In genomic region chrX:139484974-139485373, GRCm38 (mm10) we compare ENCODE assay signal across 25 mouse cellular contexts. TPM values are rescaled to one million over a fixed set of nuclear protein-coding genes. Genes with fewer than 3 reads are reported as not detected.
DNase-seq lines count a peak whose midpoint lies in the region; ATAC-seq and TF ChIP-seq lines count a peak whose summit lies in the region.
"Had no signal": no experiment of that assay in that cellular context is flagged by ENCODE, and none has a peak within 500 bp of the region (broad histone marks: within the 10 kb centered on the region; RNA-seq: fewer than 3 reads in every experiment).

No protein-coding gene starts in this region.

- DNase-seq in MEL (ENCODE audit: low read depth, low spot score) = peak; percentile 9
- no peak for DNase-seq in right cerebral cortex, postnatal 10 days (ENCODE audit: low spot score in 2 of 2)
- no peak for DNase-seq in adrenal gland, adult 18-20 months (ENCODE audit: low spot score in 2 of 2)
- DNase-seq in spleen, adult 12 weeks (ENCODE audit: low spot score) = no peak
- DNase-seq: adrenal gland, adult 8-10 months; adrenal gland, postnatal 14 days; adrenal gland, postnatal 36 days; B cell, adult 2 months; cerebellum, adult 11-12 months; cerebellum, adult 2 months; cerebellum, adult 9-10 months; cerebellum, postnatal 10 days; cerebellum, postnatal 25 days; embryo, embryonic 11 days; forebrain, postnatal 0 days had no signal

- ATAC-seq in granulocyte monocyte progenitor cell, adult 5-6 weeks (replicated peaks; ENCODE audit: poor library complexity, severe bottlenecking) = peak; percentile 84
- peak; percentile 46; the same call in 1 of the 2 replicates for ATAC-seq in megakaryocyte progenitor cell, adult 5-6 weeks (replicated peaks; ENCODE audit: poor library complexity)
- ATAC-seq: CD4-positive, CD25-positive, alpha-beta regulatory T cell, adult 4 months; forebrain, embryonic 13.5 days; forebrain, embryonic 15.5 days; forebrain, postnatal 0 days had no signal

- H3K9me3 ChIP-seq in MEL (replicated peaks; ENCODE audit: insufficient read depth, low read length) = no peaks in the 10 kb centered on the region
- H3K9me3 ChIP-seq: embryonic facial prominence, embryonic 13.5 days; embryonic facial prominence, embryonic 15.5 days; forebrain, embryonic 13.5 days; forebrain, embryonic 15.5 days; G1E had no signal

- H3K9ac ChIP-seq in MEL (ENCODE audit: control insufficient read depth, low read depth, low read length, poor library complexity, severe bottlenecking) = no peak overlapping the region
- H3K9ac ChIP-seq: embryonic facial prominence, embryonic 13.5 days; embryonic facial prominence, embryonic 15.5 days; forebrain, embryonic 13.5 days; forebrain, embryonic 15.5 days; forebrain, postnatal 0 days had no signal

- TF ChIP-seq CTCF in MEL (IDR thresholded peaks at IDR 0.05 in 2 of 3, conservative IDR thresholded peaks at IDR 0.05 in 1 of 3; ENCODE audit: control insufficient read depth in 1 of 3, insufficient read depth in 1 of 3, low read depth in 2 of 3, low read length in 3 of 3, poor library complexity in 1 of 3, severe bottlenecking in 1 of 3) = no peak

- TF ChIP-seq POLR2A in MEL (IDR thresholded peaks at IDR 0.05; ENCODE audit: control insufficient read depth in 1 of 2, insufficient read depth in 1 of 2, low read depth in 1 of 2, low read length in 2 of 2, poor library complexity in 1 of 2) = no peak

- peaks cover 0 to 6% of the 10 kb centered on the region in 2 experiments; a peak in 2 of 4 replicates for H3K36me3 ChIP-seq in MEL (ENCODE audit: control insufficient read depth in 1 of 2, insufficient read depth in 2 of 2, low read length in 2 of 2)
- H3K36me3 ChIP-seq: embryonic facial prominence, embryonic 13.5 days; embryonic facial prominence, embryonic 15.5 days; forebrain, embryonic 15.5 days; G1E had no signal

- H3K4me3 ChIP-seq in MEL (ENCODE audit: control insufficient read depth in 1 of 2, insufficient read depth in 1 of 2, low read depth in 2 of 2, low read length in 2 of 2) = no peak overlapping the region
- H3K4me3 ChIP-seq: embryonic facial prominence, embryonic 13.5 days; embryonic facial prominence, embryonic 15.5 days; erythroblast, embryonic 14.5 days; forebrain, embryonic 13.5 days; forebrain, embryonic 15.5 days had no signal

- no peak for TF ChIP-seq RAD21 in MEL (IDR thresholded peaks at IDR 0.05; ENCODE audit: low read depth, low read length)

- H3K4me1 ChIP-seq in MEL (ENCODE audit: control insufficient read depth in 1 of 2, insufficient read depth in 2 of 2, low read length in 2 of 2) = peaks cover 2 to 10% of the 10 kb centered on the region in 2 experiments
- H3K4me1 ChIP-seq: embryonic facial prominence, embryonic 13.5 days; embryonic facial prominence, embryonic 15.5 days; forebrain, embryonic 13.5 days; forebrain, embryonic 15.5 days had no signal

- no peak for TF ChIP-seq EP300 in MEL (IDR thresholded peaks at IDR 0.05; ENCODE audit: low read depth in 1 of 2, low read length in 2 of 2)

- H3K27ac ChIP-seq in MEL (ENCODE audit: control insufficient read depth, low read depth, low read length) = no peak overlapping the region
- H3K27ac ChIP-seq: embryonic facial prominence, embryonic 13.5 days; embryonic facial prominence, embryonic 15.5 days; forebrain, embryonic 13.5 days; forebrain, embryonic 15.5 days had no signal

- H3K79me2 ChIP-seq in MEL (ENCODE audit: control insufficient read depth, insufficient read depth, low read length, poor library complexity) = no peaks in the 10 kb centered on the region

- H3K27me3 ChIP-seq in MEL (ENCODE audit: control insufficient read depth in 1 of 2, insufficient read depth in 2 of 2, low read length in 2 of 2) = no peaks in the 10 kb centered on the region
- H3K27me3 ChIP-seq: CH12.LX; forebrain, embryonic 13.5 days had no signal

TF ChIP-seq in MEL, 35 proteins besides CTCF, POLR2A, EP300 and RAD21:
- TF ChIP-seq E2F4 (IDR thresholded peaks at IDR 0.05; ENCODE audit: borderline replicate concordance, low read depth, low read length) (no peak), GABPA (IDR thresholded peaks at IDR 0.05; ENCODE audit: low read depth, low read length) (no peak), KAT2A (conservative IDR thresholded peaks at IDR 0.05; ENCODE audit: low read depth, low read length) (no peak), ZNF384 (IDR thresholded peaks at IDR 0.05; ENCODE audit: low read depth, low read length) (no peak), CHD2 (IDR thresholded peaks at IDR 0.05; ENCODE audit: low read length) (no peak), NRF1 (IDR thresholded peaks at IDR 0.05; ENCODE audit: insufficient read depth, low read depth, low read length, poor library complexity, severe bottlenecking) (no peak), CHD1 (IDR thresholded peaks at IDR 0.05; ENCODE audit: low read depth, low read length) (no peak)

RNA-seq across cellular contexts. Expression of gene D330045A20Rik, which starts 4.8 kb away (rescaled TPM):
- 2.7 and 3.2 TPM in 2 replicates for total RNA-seq in MEL (2012; rRNA removed)
- polyA plus RNA-seq in MEL (2012; ENCODE audit: insufficient read depth in 1 of 2, insufficient read length in 2 of 2, low read depth in 1 of 2, low replicate concordance in 2 of 2, missing spikeins in 1 of 2) = 1 to 10 TPM in 1 of 2 experiments, not detected in 1; 3.1 TPM
- total RNA-seq in granulocyte monocyte progenitor cell, adult 5-6 weeks (2014; fragmentation: Nextera tagmentation) = 0.77 TPM in 1 of 2 replicates, not detected in the other
- 0.17 and 0.41 TPM in 2 replicates for total RNA-seq in granulocyte monocyte progenitor cell, adult 5-6 weeks (2017)
- 0.59 and 0.81 TPM in 2 replicates for total RNA-seq in megakaryocyte progenitor cell, adult 5-6 weeks (2015)
- 0.37 and 2.0 TPM in 2 replicates for total RNA-seq in megakaryocyte progenitor cell, adult 5-6 weeks (2017)
- total RNA-seq in adrenal gland, adult 18-20 months (2021) = under 1 TPM; 0.80 to 0.96 TPM
- total RNA-seq: CH12.LX had no signal
- polyA plus RNA-seq: CD4-positive, CD25-positive, alpha-beta regulatory T cell, adult 4 months; erythroblast, embryonic 14.5 days had no signal
